Comparison of ENCODE assay signal across 14 mouse cellular contexts in the genomic region with DNA sequence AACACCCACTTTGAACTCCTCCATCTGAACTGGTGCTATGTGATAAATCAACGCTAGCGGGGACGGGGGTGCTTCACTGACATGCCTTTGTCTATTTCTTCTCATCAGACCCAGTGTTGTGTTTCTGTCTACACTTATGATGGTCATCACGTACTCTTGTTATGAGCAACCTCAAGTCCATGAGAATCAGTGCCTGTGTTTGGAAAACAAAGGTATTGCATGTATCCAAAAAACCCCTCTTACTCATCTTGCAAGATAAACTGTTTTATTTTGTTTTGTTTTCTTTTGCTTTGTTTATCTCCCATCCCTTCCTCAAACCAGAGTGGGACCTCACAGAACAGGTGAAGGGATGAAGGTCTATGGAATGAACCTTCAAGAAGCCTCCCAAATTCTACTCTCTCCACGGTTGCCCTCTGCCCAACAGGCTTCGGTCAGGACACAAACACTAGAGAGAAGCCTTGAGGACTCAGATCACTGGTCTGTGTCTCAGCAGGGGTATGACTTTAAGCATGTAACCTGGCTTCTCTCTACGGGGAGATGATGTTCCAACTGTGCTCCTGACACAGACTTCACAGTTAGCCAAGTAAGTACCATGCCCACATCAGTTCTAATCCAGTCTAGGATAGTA.
"Had no signal": no experiment of that assay in that cellular context is flagged by ENCODE, and none has a peak within 500 bp of the region (broad histone marks: within the 10 kb centered on the region; RNA-seq: fewer than 3 reads in every experiment).

No protein-coding gene starts in this region.

- H3K9me3 ChIP-seq: limb, embryonic 10.5 days; liver, embryonic 12.5 days; midbrain, embryonic 10.5 days; midbrain, embryonic 15.5 days; stomach, embryonic 15.5 days had no signal

- H3K27ac ChIP-seq: left cerebral cortex, adult 2 months; limb, embryonic 10.5 days; liver, embryonic 12.5 days; midbrain, embryonic 10.5 days; midbrain, embryonic 15.5 days; stomach, embryonic 15.5 days had no signal

- H3K4me2 ChIP-seq: liver, embryonic 12.5 days; midbrain, embryonic 15.5 days had no signal

- DNase-seq: kidney, postnatal 14 days; lung, embryonic 14.5 days; lung, postnatal 10 days; lung, postnatal 4 days; right cerebral cortex, postnatal 14 days; thymus, adult 2 months; thymus, postnatal 25 days had no signal

- ATAC-seq: intestine, postnatal 0 days; liver, embryonic 12.5 days; midbrain, embryonic 15.5 days had no signal

- H3K4me3 ChIP-seq: left cerebral cortex, adult 2 months; limb, embryonic 10.5 days; liver, embryonic 12.5 days; midbrain, embryonic 10.5 days; midbrain, embryonic 15.5 days; stomach, embryonic 15.5 days had no signal

- H3K9ac ChIP-seq: liver, embryonic 12.5 days; lung, embryonic 14.5 days; midbrain, embryonic 15.5 days; stomach, embryonic 15.5 days had no signal

- H3K36me3 ChIP-seq: midbrain, embryonic 15.5 days; stomach, embryonic 15.5 days had no signal

- H3K27me3 ChIP-seq: liver, embryonic 12.5 days; midbrain, embryonic 15.5 days; stomach, embryonic 15.5 days had no signal
